Mouse (Mus musculus) forebrain, embryonic 14.5 days (tissue): Measurements from ENCODE around the gene Fgfr4. TPM values are rescaled to one million over a fixed set of nuclear protein-coding genes. Genes with fewer than 3 reads are reported as not detected.

Experiments
- ATAC-seq: fragments of 200-750 bp; cut with Nextera tagmentation; 2 replicates; pipeline ENCODE4 v1.8.0; 2017; ENCODE audit warnings: mild to moderate bottlenecking, moderate library complexity
- DNase-seq: peaks from one replicate; pipeline ENCODE4 v3.0.0-alpha.2; 2015; ENCODE audit warnings: low spot score
- H3K27ac ChIP-seq: fragments of 300-500 bp; sonication (generic); 2 replicates; pipeline ENCODE4 v1.5.1; 2014; ENCODE audit warnings: low read depth, mild to moderate bottlenecking, control low read depth, low read length, moderate library complexity
- H3K27me3 ChIP-seq: fragments of 300-500 bp; sonication (generic); replicated peaks from 2 replicates; pipeline ENCODE4 v1.6.1; 2014; ENCODE audit warnings: low read length, control low read depth, mixed read lengths; ENCODE audit not compliant: control insufficient read depth, insufficient read depth
- H3K36me3 ChIP-seq: fragments of 300-500 bp; sonication (generic); 2 replicates; pipeline ENCODE4 v1.6.1; 2014; ENCODE audit warnings: low read length, control low read depth; ENCODE audit not compliant: control insufficient read depth, insufficient read depth
- H3K4me1 ChIP-seq: fragments of 300-500 bp; sonication (generic); 2 replicates; pipeline ENCODE4 v1.6.1; 2014; ENCODE audit warnings: antibody characterized with exemption, low read length, control low read depth; ENCODE audit not compliant: control insufficient read depth, insufficient read depth
- H3K4me2 ChIP-seq: fragments of 300-500 bp; sonication (generic); 2 replicates; pipeline ENCODE4 v1.6.1; 2014; ENCODE audit warnings: mild to moderate bottlenecking, control low read depth, low read length
- H3K4me3 ChIP-seq: fragments of 300-500 bp; sonication (generic); 2 replicates; pipeline ENCODE4 v1.5.1; 2014; ENCODE audit warnings: low read depth, low read length, control low read depth
- H3K9ac ChIP-seq: fragments of 300-500 bp; sonication (generic); 2 replicates; pipeline ENCODE4 v1.6.1; 2014; ENCODE audit warnings: mild to moderate bottlenecking, low read length, control low read depth, moderate library complexity
- H3K9me3 ChIP-seq: fragments of 300-500 bp; sonication (generic); replicated peaks from 2 replicates; pipeline ENCODE4 v1.6.1; 2016; ENCODE audit warnings: low read length, control low read depth, mixed read lengths; ENCODE audit not compliant: control insufficient read depth
- WGBS: fragments of 180-500 bp; shearing (Covaris S2); extraction: QIAGEN DNeasy Blood & Tissue Kit; methylation state at CpG from one replicate; pipeline ENCODE4 v1.1.7; 2014; 5-methylcytosine and 5-hydroxymethylcytosine counted together
- polyA plus RNA-seq: library from polyadenylated mRNA; unstranded; fragments of >200 nt; fragmentation: Nextera tagmentation; extraction: Ambion mirVana; gene quantifications from 2 replicates; pipeline ENCODE4 v1.2.1, GENCODE M21; 2014

The Fgfr4 gene
- polyA plus RNA-seq, 1 experiment from 2014 or later, result 0.30 TPM

- Histone ChIP-seq H3K27me3 (no peaks in the 10 kb centered on the region), H3K27ac (no peak within 1 kb of the TSS), H3K9me3 (no peaks in the 10 kb centered on the region), H3K4me3 (no peak within 1 kb of the TSS), H3K9ac (no peak within 1 kb of the TSS), H3K36me3 (peaks cover 38% of the 10 kb centered on the region), H3K4me1 (no peaks in the 10 kb centered on the region; the same call in 1 of the 2 replicates), H3K4me2 (no peak within 1 kb of the TSS)
- 98% methylated on average over 2 of the region's 2 CpGs for WGBS
- DNase-seq (no peak), ATAC-seq (no peak)
These were observed 19.0 kb upstream of the Fgfr4 start, which contains the start of gene Gm17617 for GRCm38 (mm10) chr13:55133448-55133847. Gene Gm17617 (minus strand): TSS chr13:55133548.

- ATAC-seq, result 0 out of 2 replicates have a peak, but pooled peaks have one; percentile 12
- DNase-seq, result peak; percentile 46
- H3K9ac ChIP-seq, result no peak overlapping the region
- H3K36me3 ChIP-seq, result peaks cover 27% of the 10 kb centered on the region
- WGBS, result 6% methylated on average over 5 of the region's 5 CpGs
- no peak overlapping the region for H3K4me3 ChIP-seq
- H3K9me3 ChIP-seq, result no peaks in the 10 kb centered on the region
- H3K27me3 ChIP-seq, result no peaks in the 10 kb centered on the region
- peaks cover 1% of the 10 kb centered on the region for H3K4me1 ChIP-seq
- H3K4me2 ChIP-seq, result no peak overlapping the region
- no peak overlapping the region for H3K27ac ChIP-seq
These were observed 17.1 kb upstream of the Fgfr4 start for GRCm38 (mm10) chr13:55135382-55135781.

- H3K9ac ChIP-seq, result no peak overlapping the region
- H3K36me3 ChIP-seq, result no peaks in the 10 kb centered on the region
- H3K9me3 ChIP-seq, result no peaks in the 10 kb centered on the region
- no peaks in the 10 kb centered on the region for H3K27me3 ChIP-seq
- no peak overlapping the region for H3K27ac ChIP-seq
- DNase-seq (peak; percentile 57), ATAC-seq (no peak)
- 25% methylated on average over 2 of the region's 2 CpGs for whole genome bisulfite sequencing
- peaks cover 2% of the 10 kb centered on the region for H3K4me1 ChIP-seq
- H3K4me3 ChIP-seq, result no peak overlapping the region
- H3K4me2 ChIP-seq, result no peak overlapping the region
These were observed 12.2 kb upstream of the Fgfr4 start for GRCm38 (mm10) chr13:55140271-55140670.

- H3K27ac ChIP-seq, result no peak overlapping the region
- 89% methylated on average over 5 of the region's 5 CpGs for WGBS
- 0 out of 2 replicates have a peak, but pooled peaks cover 3% of the 10 kb centered on the region for H3K4me1 ChIP-seq
- H3K27me3 ChIP-seq, result no peaks in the 10 kb centered on the region; the same call in 1 of the 2 replicates
- no peak overlapping the region for H3K4me3 ChIP-seq
- no peaks in the 10 kb centered on the region for H3K9me3 ChIP-seq
- no peak overlapping the region for H3K4me2 ChIP-seq
- no peak for ATAC-seq
- H3K9ac ChIP-seq, result no peak overlapping the region
- no peak for DNase-seq
- H3K36me3 ChIP-seq, result no peaks in the 10 kb centered on the region
These were observed 1.5 kb downstream of the Fgfr4 start for GRCm38 (mm10) chr13:55153951-55154350.

- Histone ChIP-seq H3K36me3 (no peaks in the 10 kb centered on the region), H3K9ac (no peak overlapping the region), H3K4me2 (no peak overlapping the region), H3K27me3 (no peaks in the 10 kb centered on the region), H3K27ac (no peak overlapping the region), H3K4me3 (no peak overlapping the region), H3K4me1 (no peaks in the 10 kb centered on the region), H3K9me3 (no peaks in the 10 kb centered on the region)
- WGBS, result 74% methylated on average over 7 of the region's 7 CpGs
- no peak for DNase-seq
- no peak for ATAC-seq
These were observed 9.9 kb downstream of the Fgfr4 start for GRCm38 (mm10) chr13:55162365-55162764.

- DNase-seq (no peak), ATAC-seq (no peak)
- Histone ChIP-seq H3K4me1 (no peaks in the 10 kb centered on the region), H3K27me3 (no peaks in the 10 kb centered on the region), H3K4me2 (no peak overlapping the region), H3K9me3 (no peaks in the 10 kb centered on the region), H3K27ac (no peak overlapping the region), H3K4me3 (no peak overlapping the region), H3K9ac (no peak overlapping the region), H3K36me3 (no peaks in the 10 kb centered on the region)
- WGBS, result 72% methylated on average over 5 of the region's 5 CpGs
These were observed 11.1 kb downstream of the Fgfr4 start for GRCm38 (mm10) chr13:55163553-55163952.

DNA sequence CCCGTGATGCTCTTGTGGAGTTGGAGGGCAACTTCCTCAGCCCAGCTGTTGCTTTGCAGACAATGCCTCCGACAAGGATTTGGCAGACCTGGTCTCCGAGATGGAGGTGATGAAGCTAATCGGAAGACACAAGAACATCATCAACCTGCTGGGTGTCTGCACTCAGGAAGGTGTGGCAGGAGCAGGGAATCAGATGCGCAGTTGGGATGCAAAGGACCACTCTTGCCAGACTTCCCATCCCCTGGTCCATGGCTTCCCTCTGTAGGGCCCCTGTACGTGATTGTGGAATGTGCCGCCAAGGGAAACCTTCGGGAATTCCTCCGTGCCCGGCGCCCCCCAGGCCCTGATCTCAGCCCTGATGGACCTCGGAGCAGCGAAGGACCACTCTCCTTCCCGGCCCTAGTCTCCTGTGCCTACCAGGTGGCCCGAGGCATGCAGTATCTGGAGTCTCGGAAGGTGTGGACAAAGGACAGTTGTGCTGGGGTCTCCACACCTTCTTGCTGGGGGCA lies 13.4 kb downstream of the Fgfr4 start:
- DNase-seq, result no peak
- ATAC-seq, result no peak
- no peak overlapping the region for H3K4me3 ChIP-seq
- H3K27me3 ChIP-seq, result no peaks in the 10 kb centered on the region
- H3K9ac ChIP-seq, result no peak overlapping the region
- H3K4me2 ChIP-seq, result no peak overlapping the region
- no peaks in the 10 kb centered on the region for H3K9me3 ChIP-seq
- WGBS, result 94% methylated on average over 16 of the region's 16 CpGs
- H3K36me3 ChIP-seq, result no peaks in the 10 kb centered on the region
- peaks cover 2% of the 10 kb centered on the region; the same call in 1 of the 2 replicates for H3K4me1 ChIP-seq
- H3K27ac ChIP-seq, result no peak overlapping the region

DNA sequence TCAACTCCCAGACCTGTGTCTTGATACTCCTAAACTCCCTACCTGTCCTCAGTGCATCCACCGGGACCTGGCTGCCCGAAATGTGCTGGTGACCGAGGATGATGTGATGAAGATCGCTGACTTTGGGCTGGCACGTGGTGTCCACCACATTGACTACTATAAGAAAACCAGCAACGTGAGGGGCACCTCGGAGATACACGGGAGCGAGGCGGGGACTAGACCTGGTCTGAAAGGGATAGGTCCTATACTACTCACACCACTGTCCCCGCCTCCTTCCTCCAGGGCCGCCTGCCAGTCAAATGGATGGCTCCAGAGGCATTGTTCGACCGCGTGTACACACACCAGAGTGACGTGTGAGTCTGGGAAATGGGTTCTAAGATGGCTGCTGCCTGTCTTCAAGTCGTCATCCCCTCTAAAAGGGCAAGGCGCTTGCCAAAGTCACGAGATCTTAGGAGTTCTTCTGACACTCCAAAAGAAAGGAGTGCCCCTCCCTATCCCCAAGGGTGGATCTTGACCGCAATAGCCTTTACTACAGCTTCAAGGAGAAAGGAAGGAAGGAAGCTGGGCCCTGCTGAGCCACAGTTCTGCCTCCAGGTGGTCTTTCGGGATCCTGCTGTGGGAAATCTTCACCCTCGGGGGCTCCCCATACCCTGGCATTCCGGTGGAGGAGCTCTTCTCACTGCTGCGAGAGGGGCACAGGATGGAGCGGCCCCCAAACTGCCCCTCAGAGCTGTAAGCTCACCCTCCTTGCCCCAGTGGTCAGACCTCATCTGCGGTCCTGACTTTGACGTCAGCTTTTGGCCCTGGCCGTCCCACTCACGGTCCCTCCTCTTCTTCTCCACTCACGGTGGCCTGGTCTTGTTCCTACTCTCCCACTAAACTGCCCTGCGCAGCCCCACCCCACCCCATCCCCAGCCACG lies 14.6 kb downstream of the Fgfr4 start:
- no peak for DNase-seq
- Histone ChIP-seq H3K9me3 (no peaks in the 10 kb centered on the region), H3K27me3 (no peaks in the 10 kb centered on the region), H3K4me3 (no peak overlapping the region), H3K27ac (no peak overlapping the region), H3K9ac (no peak overlapping the region), H3K36me3 (no peaks in the 10 kb centered on the region), H3K4me2 (no peak overlapping the region), H3K4me1 (peaks cover 10% of the 10 kb centered on the region)
- WGBS, result 89% methylated on average over 32 of the region's 32 CpGs
- ATAC-seq, result no peak

DNA sequence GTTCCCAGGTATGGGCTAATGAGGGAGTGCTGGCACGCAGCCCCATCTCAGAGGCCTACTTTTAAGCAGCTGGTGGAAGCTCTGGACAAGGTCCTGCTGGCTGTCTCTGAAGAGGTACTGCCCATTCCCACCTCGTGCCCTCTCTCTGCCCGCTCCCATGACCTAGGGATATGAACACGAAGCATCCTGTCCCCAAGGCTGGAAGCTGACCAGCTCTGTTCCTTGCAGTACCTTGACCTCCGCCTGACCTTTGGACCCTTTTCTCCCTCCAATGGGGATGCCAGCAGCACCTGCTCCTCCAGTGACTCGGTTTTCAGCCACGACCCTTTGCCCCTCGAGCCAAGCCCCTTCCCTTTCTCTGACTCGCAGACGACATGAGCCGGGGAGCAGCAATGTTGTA lies 15.4 kb downstream of the Fgfr4 start:
- H3K27me3 ChIP-seq, result no peaks in the 10 kb centered on the region
- H3K27ac ChIP-seq, result no peak overlapping the region
- no peak for ATAC-seq
- no peaks in the 10 kb centered on the region for H3K9me3 ChIP-seq
- H3K36me3 ChIP-seq, result no peaks in the 10 kb centered on the region
- H3K9ac ChIP-seq, result no peak overlapping the region
- no peak overlapping the region for H3K4me2 ChIP-seq
- H3K4me1 ChIP-seq, result peaks cover 12% of the 10 kb centered on the region
- no peak overlapping the region for H3K4me3 ChIP-seq
- no peak for DNase-seq
- whole genome bisulfite sequencing, result 89% methylated on average over 11 of the region's 11 CpGs
